16 mouse cellular contexts compared by ENCODE assay signal in genomic region chr7:46133858-46134257, GRCm38 (mm10). TPM values are rescaled to one million over a fixed set of nuclear protein-coding genes. Genes with fewer than 3 reads are reported as not detected.
DNase-seq lines count a peak whose midpoint lies in the region; ATAC-seq and TF ChIP-seq lines count a peak whose summit lies in the region.
"Had no signal": no experiment of that assay in that cellular context is flagged by ENCODE, and none has a peak within 500 bp of the region (broad histone marks: within the 10 kb centered on the region; RNA-seq: fewer than 3 reads in every experiment).

No protein-coding gene starts in this region.

- no peak overlapping the region for H3K27ac ChIP-seq in embryonic facial prominence, embryonic 12.5 days
- H3K27ac ChIP-seq in embryonic facial prominence, embryonic 10.5 days (replicated peaks): no peak overlapping the region; the same call in 1 of the 2 replicates
- no peak overlapping the region for H3K27ac ChIP-seq in kidney, embryonic 15.5 days
- H3K27ac ChIP-seq in kidney, adult 2 months (ENCODE audit: insufficient read depth, low read depth, low read length): no peak overlapping the region
- H3K27ac ChIP-seq in heart, embryonic 16.5 days (ENCODE audit: low read length): no peak overlapping the region
- no peak overlapping the region for H3K27ac ChIP-seq in limb, embryonic 14.5 days (replicated peaks; ENCODE audit: low read depth, low read length)
- H3K27ac ChIP-seq: embryonic facial prominence, embryonic 13.5 days; forebrain, embryonic 13.5 days; midbrain, embryonic 12.5 days had no signal

- no peak overlapping the region for H3K9ac ChIP-seq in embryonic facial prominence, embryonic 12.5 days
- no peak overlapping the region for H3K9ac ChIP-seq in kidney, embryonic 15.5 days
- H3K9ac ChIP-seq in heart, embryonic 16.5 days (ENCODE audit: low read length): no peak overlapping the region
- peak overlapping the region; percentile 2; the same call in 1 of the 2 replicates for H3K9ac ChIP-seq in limb, embryonic 14.5 days (ENCODE audit: low read depth, low read length, severe bottlenecking)
- H3K9ac ChIP-seq: embryonic facial prominence, embryonic 13.5 days; forebrain, embryonic 13.5 days; midbrain, embryonic 12.5 days had no signal

- DNase-seq in embryonic facial prominence, embryonic 10.5 days (ENCODE audit: low spot score): no peak
- DNase-seq in kidney, adult 2 months: no peak
- no peak for DNase-seq in limb, embryonic 14.5 days (ENCODE audit: low spot score)
- DNase-seq in MN1 (ENCODE audit: low spot score): no peak
- no peak for DNase-seq in frontal cortex, postnatal 10 days (ENCODE audit: low spot score in 2 of 2)
- DNase-seq: adrenal gland, adult 8-10 months; cerebellum, adult 9-10 months; gastrocnemius, postnatal 10 days; kidney, adult 9 months had no signal

- no peaks in the 10 kb centered on the region; the same call in 1 of the 2 replicates for H3K27me3 ChIP-seq in embryonic facial prominence, embryonic 12.5 days
- H3K27me3 ChIP-seq in embryonic facial prominence, embryonic 10.5 days (replicated peaks; ENCODE audit: low read depth, poor library complexity, severe bottlenecking): peaks cover 21% of the 10 kb centered on the region
- peaks cover 12% of the 10 kb centered on the region; the same call in 1 of the 2 replicates for H3K27me3 ChIP-seq in kidney, embryonic 15.5 days
- no peaks in the 10 kb centered on the region for H3K27me3 ChIP-seq in kidney, adult 2 months (replicated peaks; ENCODE audit: control insufficient read depth, insufficient read depth, low read length)
- H3K27me3 ChIP-seq in heart, embryonic 16.5 days (ENCODE audit: control insufficient read depth, insufficient read depth, low read length): no peaks in the 10 kb centered on the region
- H3K27me3 ChIP-seq in limb, embryonic 14.5 days (ENCODE audit: control insufficient read depth, insufficient read depth, low read length): no peaks in the 10 kb centered on the region
- H3K27me3 ChIP-seq: forebrain, embryonic 13.5 days had no signal

- H3K4me1 ChIP-seq in embryonic facial prominence, embryonic 12.5 days: peaks cover 20% of the 10 kb centered on the region
- H3K4me1 ChIP-seq in embryonic facial prominence, embryonic 10.5 days: peaks cover 51% of the 10 kb centered on the region
- H3K4me1 ChIP-seq in kidney, embryonic 15.5 days: peaks cover 41% of the 10 kb centered on the region
- no peaks in the 10 kb centered on the region for H3K4me1 ChIP-seq in kidney, adult 2 months (ENCODE audit: control insufficient read depth, insufficient read depth, low read length)
- H3K4me1 ChIP-seq in heart, embryonic 16.5 days (ENCODE audit: control insufficient read depth, insufficient read depth, low read length): peaks cover 8% of the 10 kb centered on the region; the same call in 1 of the 2 replicates
- peaks cover 7% of the 10 kb centered on the region for H3K4me1 ChIP-seq in limb, embryonic 14.5 days (ENCODE audit: control insufficient read depth, insufficient read depth, low read length)

- no peaks in the 10 kb centered on the region for H3K9me3 ChIP-seq in embryonic facial prominence, embryonic 12.5 days
- no peaks in the 10 kb centered on the region for H3K9me3 ChIP-seq in embryonic facial prominence, embryonic 10.5 days
- no peaks in the 10 kb centered on the region for H3K9me3 ChIP-seq in kidney, embryonic 15.5 days (replicated peaks)
- no peaks in the 10 kb centered on the region for H3K9me3 ChIP-seq in heart, embryonic 16.5 days (replicated peaks; ENCODE audit: control insufficient read depth, low read length)
- H3K9me3 ChIP-seq in limb, embryonic 14.5 days (ENCODE audit: control insufficient read depth, low read length): no peaks in the 10 kb centered on the region
- H3K9me3 ChIP-seq: embryonic facial prominence, embryonic 13.5 days; forebrain, embryonic 13.5 days; midbrain, embryonic 12.5 days had no signal

- TF ChIP-seq POLR2A in kidney, adult 2 months (IDR thresholded peaks at IDR 0.05; ENCODE audit: low read depth, low read length): no peak
- TF ChIP-seq POLR2A in limb, embryonic 14.5 days (IDR thresholded peaks at IDR 0.05; ENCODE audit: borderline replicate concordance, extremely low read depth, insufficient read depth, insufficient read length): no peak

- no peaks in the 10 kb centered on the region for H3K36me3 ChIP-seq in embryonic facial prominence, embryonic 12.5 days
- no peaks in the 10 kb centered on the region for H3K36me3 ChIP-seq in embryonic facial prominence, embryonic 10.5 days (replicated peaks)
- H3K36me3 ChIP-seq in kidney, embryonic 15.5 days: no peaks in the 10 kb centered on the region
- H3K36me3 ChIP-seq in kidney, adult 2 months (ENCODE audit: control insufficient read depth, insufficient read depth, low read length): no peaks in the 10 kb centered on the region
- no peaks in the 10 kb centered on the region for H3K36me3 ChIP-seq in heart, embryonic 16.5 days (ENCODE audit: control insufficient read depth, insufficient read depth)
- no peaks in the 10 kb centered on the region for H3K36me3 ChIP-seq in limb, embryonic 14.5 days (ENCODE audit: control insufficient read depth, insufficient read depth, low read length)
- H3K36me3 ChIP-seq: embryonic facial prominence, embryonic 13.5 days; midbrain, embryonic 12.5 days had no signal

- no peak for TF ChIP-seq CTCF in kidney, adult 2 months (conservative IDR thresholded peaks at IDR 0.05; ENCODE audit: insufficient read depth, insufficient read length, low read depth, low read length)

- no peak for ATAC-seq in embryonic facial prominence, embryonic 12.5 days (ENCODE audit: insufficient number of reproducible peaks, insufficient read depth, low FRiP score, low TSS enrichment)
- ATAC-seq in kidney, embryonic 15.5 days (replicated peaks; ENCODE audit: low FRiP score): no peak; the same call in 1 of the 2 replicates
- peak; percentile 69; the same call in 1 of the 2 replicates for ATAC-seq in heart, embryonic 16.5 days (replicated peaks; ENCODE audit: extremely low read depth, insufficient read depth, low FRiP score)
- ATAC-seq in limb, embryonic 14.5 days (ENCODE audit: low FRiP score, low read depth): no peak
- ATAC-seq: forebrain, embryonic 13.5 days had no signal

- H3K4me3 ChIP-seq in embryonic facial prominence, embryonic 12.5 days: no peak overlapping the region
- no peak overlapping the region for H3K4me3 ChIP-seq in embryonic facial prominence, embryonic 10.5 days
- no peak overlapping the region for H3K4me3 ChIP-seq in kidney, embryonic 15.5 days (replicated peaks)
- H3K4me3 ChIP-seq in kidney, adult 2 months (ENCODE audit: insufficient read depth, low read depth, low read length): no peak overlapping the region
- no peak overlapping the region for H3K4me3 ChIP-seq in heart, embryonic 16.5 days (ENCODE audit: low read length)
- H3K4me3 ChIP-seq in limb, embryonic 14.5 days (replicated peaks; ENCODE audit: low read length): no peak overlapping the region
- H3K4me3 ChIP-seq: embryonic facial prominence, embryonic 13.5 days; forebrain, embryonic 13.5 days; midbrain, embryonic 12.5 days had no signal

- 29% methylated on average over 7 of the region's 7 CpGs for WGBS in embryonic facial prominence, embryonic 12.5 days
- WGBS in embryonic facial prominence, embryonic 10.5 days: 29% methylated on average over 7 of the region's 7 CpGs
- 19% methylated on average over 7 of the region's 7 CpGs for WGBS in kidney, embryonic 15.5 days
- 23% methylated on average over 7 of the region's 7 CpGs for WGBS in kidney, adult 2 months
- 11% methylated on average over 7 of the region's 7 CpGs for WGBS in heart, embryonic 16.5 days
- WGBS in limb, embryonic 14.5 days: 19% methylated on average over 7 of the region's 7 CpGs

- 0 out of 2 replicates have a peak overlapping the region, but pooled peaks have one; percentile 28 for H3K4me2 ChIP-seq in embryonic facial prominence, embryonic 12.5 days (replicated peaks)
- peak overlapping the region; percentile 23 for H3K4me2 ChIP-seq in kidney, embryonic 15.5 days
- 0 out of 2 replicates have a peak overlapping the region, but pooled peaks have one; percentile 23 for H3K4me2 ChIP-seq in heart, embryonic 16.5 days (ENCODE audit: low read depth, low read length)
- H3K4me2 ChIP-seq in limb, embryonic 14.5 days (replicated peaks; ENCODE audit: low read depth, low read length, severe bottlenecking): no peak overlapping the region
- H3K4me2 ChIP-seq: forebrain, embryonic 13.5 days; midbrain, embryonic 12.5 days had no signal

RNA-seq across cellular contexts. Expression of gene Kcnj11, which starts 33.3 kb away (rescaled TPM):
- polyA plus RNA-seq in embryonic facial prominence, embryonic 12.5 days (2016; fragmentation: Nextera tagmentation; extraction: Ambion mirVana): 0.14 and 0.34 TPM in 2 replicates
- 0.09 and 0.13 TPM in 2 replicates for polyA plus RNA-seq in embryonic facial prominence, embryonic 10.5 days (2016; fragmentation: Nextera tagmentation; extraction: Ambion mirVana)
- 0.21 and 0.37 TPM in 2 replicates for polyA plus RNA-seq in kidney, embryonic 15.5 days (2015; fragmentation: Nextera tagmentation; extraction: Ambion mirVana)
- 0.90 and 1.7 TPM in 2 replicates for polyA plus RNA-seq in kidney, adult 2 months (2012; rRNA removed)
- polyA plus RNA-seq in heart, embryonic 16.5 days (2015; fragmentation: Nextera tagmentation; extraction: Ambion mirVana): 10.4 and 10.5 TPM in 2 replicates
- polyA plus RNA-seq in limb, embryonic 14.5 days (2012; rRNA removed): 2.6 and 4.7 TPM in 2 replicates
- polyA plus RNA-seq in limb, embryonic 14.5 days (2014; fragmentation: Nextera tagmentation; extraction: Ambion mirVana): 0.28 and 0.41 TPM in 2 replicates
- polyA plus RNA-seq: liver, adult 2 months had no signal

RNA-seq across cellular contexts. Expression of gene Abcc8, which starts 46.0 kb away (rescaled TPM):
- polyA plus RNA-seq in embryonic facial prominence, embryonic 12.5 days (2016; fragmentation: Nextera tagmentation; extraction: Ambion mirVana): 0.87 and 0.93 TPM in 2 replicates
- polyA plus RNA-seq in embryonic facial prominence, embryonic 10.5 days (2016; fragmentation: Nextera tagmentation; extraction: Ambion mirVana): 0.24 and 0.50 TPM in 2 replicates
- polyA plus RNA-seq in kidney, embryonic 15.5 days (2015; fragmentation: Nextera tagmentation; extraction: Ambion mirVana): 2.2 and 2.3 TPM in 2 replicates
- polyA plus RNA-seq in kidney, adult 2 months (2012; rRNA removed): 0.30 and 0.64 TPM in 2 replicates
- polyA plus RNA-seq in heart, embryonic 16.5 days (2015; fragmentation: Nextera tagmentation; extraction: Ambion mirVana): 26.3 and 32.3 TPM in 2 replicates
- polyA plus RNA-seq in limb, embryonic 14.5 days (2012; rRNA removed): 1.5 and 2.4 TPM in 2 replicates
- 0.98 and 2.6 TPM in 2 replicates for polyA plus RNA-seq in limb, embryonic 14.5 days (2014; fragmentation: Nextera tagmentation; extraction: Ambion mirVana)
- polyA plus RNA-seq: liver, adult 2 months had no signal
